Mouse (Mus musculus) kidney, postnatal 10 days (tissue): Measurements from ENCODE around the gene Ccnl2.
A peak's percentile ranks its signal among the peaks of the same experiment; 100 is the strongest.

ENCODE experiments used
- DNase-seq: peaks from one replicate; pipeline ENCODE4 v3.0.0; 2021; ENCODE audit warnings: mixed read lengths

Gene Ccnl2

GRCm38 (mm10) chr4:155790650-155791161 is 21.6 kb upstream of the Ccnl2 start:
- DNase-seq = peak; percentile 35

- peak; percentile 39 for DNase-seq
Observed at GRCm38 (mm10) chr4:155791240-155791933, 20.9 kb upstream of the Ccnl2 start.

GRCm38 (mm10) chr4:155793730-155794129 is 18.6 kb upstream of the Ccnl2 start:
- no peak for DNase-seq

GRCm38 (mm10) chr4:155802075-155802474 is 10.2 kb upstream of the Ccnl2 start:
- no peak for DNase-seq

- no peak for DNase-seq
Observed at GRCm38 (mm10) chr4:155802741-155803339, 9.4 kb upstream of the Ccnl2 start, which contains the start of gene Mrpl20. TSS of gene Mrpl20 (plus strand) at chr4:155802878.

GRCm38 (mm10) chr4:155803340-155804041 is 8.8 kb upstream of the Ccnl2 start:
- peak; percentile 98 for DNase-seq

GRCm38 (mm10) chr4:155807841-155808240 is 4.4 kb upstream of the Ccnl2 start:
- no peak for DNase-seq

DNA sequence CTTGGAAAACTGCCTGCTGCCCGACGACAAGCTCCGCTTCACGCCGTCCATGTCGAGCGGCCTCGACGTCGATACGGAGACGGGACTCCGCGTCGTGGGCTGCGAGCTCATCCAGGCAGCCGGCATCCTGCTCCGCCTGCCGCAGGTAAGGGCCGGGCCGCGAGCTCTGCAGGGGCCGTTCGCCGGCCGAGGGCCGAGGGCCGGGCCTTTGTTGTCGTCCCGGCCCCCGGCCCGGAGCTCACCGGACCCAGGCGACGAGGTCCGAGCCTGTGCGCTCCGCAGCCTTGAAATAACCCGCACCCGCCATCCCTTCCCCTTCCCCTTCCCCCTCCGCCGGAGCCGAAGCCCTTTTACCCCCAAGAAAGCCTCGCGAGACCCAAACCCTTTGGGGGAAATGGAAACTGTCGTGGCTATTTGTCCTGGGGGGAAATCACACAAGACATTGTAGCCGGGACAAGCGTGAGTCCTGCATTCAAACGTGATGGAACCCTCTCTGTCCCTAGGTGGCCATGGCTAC is 434 bp downstream of the Ccnl2 start:
- peak; percentile 64 for DNase-seq

GRCm38 (mm10) chr4:155817533-155817932 is 5.2 kb downstream of the Ccnl2 start:
- DNase-seq = no peak

DNA sequence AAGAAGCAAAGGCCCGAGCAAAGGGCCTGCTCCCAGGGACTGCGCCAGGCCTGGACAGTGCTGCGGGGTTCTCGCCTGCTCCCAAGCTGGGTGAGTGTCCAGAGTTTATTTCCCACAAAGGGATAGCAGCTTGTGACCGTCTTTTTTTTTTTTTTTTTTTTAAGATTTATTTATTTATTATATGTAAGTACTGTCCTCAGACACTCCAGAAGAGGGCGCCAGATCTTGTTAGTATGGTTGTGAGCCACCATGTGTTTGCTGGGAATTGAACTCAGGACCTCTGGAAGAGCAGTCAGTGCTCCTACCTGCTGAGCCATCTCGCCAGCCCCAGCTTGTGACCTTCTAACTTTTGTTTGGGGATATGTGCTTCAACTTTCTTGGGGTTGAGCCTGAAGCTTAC is 8.7 kb downstream of the Ccnl2 start:
- DNase-seq = peak; percentile 53

DNA sequence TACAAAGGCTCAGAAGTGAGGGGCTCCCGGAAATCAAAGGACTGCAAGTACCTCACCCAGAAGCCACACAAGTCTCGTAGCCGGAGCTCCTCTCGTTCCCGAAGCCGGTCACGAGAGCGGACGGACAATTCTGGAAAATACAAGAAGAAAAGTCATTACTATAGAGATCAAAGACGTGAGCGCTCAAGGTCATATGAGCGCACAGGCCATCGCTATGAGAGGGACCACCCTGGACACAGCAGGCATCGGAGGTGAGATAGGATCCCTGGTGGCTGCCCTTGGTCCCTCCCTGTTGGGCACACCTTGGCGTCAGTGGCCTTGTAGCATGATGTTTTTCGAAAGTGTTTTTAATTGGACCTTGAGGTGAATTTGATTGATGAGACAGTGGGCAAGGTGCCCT is 11.2 kb downstream of the Ccnl2 start:
- no peak for DNase-seq

DNA sequence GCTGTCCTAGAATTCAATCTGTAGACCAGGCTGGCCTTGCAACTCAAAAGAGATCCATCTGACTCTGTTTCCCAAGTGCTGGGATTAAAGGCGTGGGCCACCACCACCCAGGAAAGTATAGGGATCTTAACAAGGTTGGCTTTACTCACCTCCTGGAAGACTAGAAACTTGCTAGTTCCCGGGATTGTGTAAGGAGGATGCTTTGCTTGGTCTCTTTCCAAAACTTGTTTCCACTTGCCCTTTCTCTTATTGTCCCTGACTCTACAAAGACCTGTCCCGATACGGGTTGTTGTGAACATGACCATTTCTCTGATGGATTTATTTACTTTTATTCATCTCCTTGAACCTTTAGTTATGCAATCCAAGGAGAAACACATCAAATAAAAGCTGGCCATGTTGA is 17.6 kb downstream of the Ccnl2 start:
- DNase-seq = no peak

DNA sequence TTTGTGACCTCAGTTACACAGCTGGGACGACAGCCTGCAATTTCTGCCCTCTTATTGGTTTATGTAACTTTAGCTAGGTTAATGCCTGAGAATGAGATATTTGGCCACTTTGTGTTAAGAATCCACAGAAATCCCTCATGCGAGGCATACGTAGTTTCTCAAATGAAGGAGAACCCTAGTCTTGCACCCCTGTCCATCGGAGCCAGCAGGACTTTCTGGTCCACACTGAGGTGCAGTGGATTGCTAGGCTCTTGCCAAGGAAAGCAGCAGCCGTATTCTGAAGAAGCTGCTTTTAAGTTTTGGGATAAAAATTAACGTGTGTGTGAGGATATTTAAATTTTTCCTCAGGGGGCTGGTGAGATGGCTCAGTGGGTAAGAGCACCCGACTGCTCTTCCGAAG is 18.3 kb downstream of the Ccnl2 start:
- no peak for DNase-seq

- DNase-seq = peak; percentile 98
Observed at GRCm38 (mm10) chr4:155831205-155831766, 19.0 kb downstream of the Ccnl2 start, which contains the start of gene Aurkaip1. TSS of gene Aurkaip1 (plus strand) at chr4:155831272.

GRCm38 (mm10) chr4:155831831-155832230 is 19.5 kb downstream of the Ccnl2 start:
- peak; percentile 62 for DNase-seq

- no peak for DNase-seq
Observed at GRCm38 (mm10) chr4:155832321-155832720, 20.0 kb downstream of the Ccnl2 start.

- DNase-seq = no peak
Observed at GRCm38 (mm10) chr4:155833234-155833633, 20.9 kb downstream of the Ccnl2 start.

GRCm38 (mm10) chr4:155833836-155834235 is 21.5 kb downstream of the Ccnl2 start:
- DNase-seq = peak; percentile 91

GRCm38 (mm10) chr4:155837404-155838010 is 25.2 kb downstream of the Ccnl2 start:
- peak; percentile 73 for DNase-seq

DNA sequence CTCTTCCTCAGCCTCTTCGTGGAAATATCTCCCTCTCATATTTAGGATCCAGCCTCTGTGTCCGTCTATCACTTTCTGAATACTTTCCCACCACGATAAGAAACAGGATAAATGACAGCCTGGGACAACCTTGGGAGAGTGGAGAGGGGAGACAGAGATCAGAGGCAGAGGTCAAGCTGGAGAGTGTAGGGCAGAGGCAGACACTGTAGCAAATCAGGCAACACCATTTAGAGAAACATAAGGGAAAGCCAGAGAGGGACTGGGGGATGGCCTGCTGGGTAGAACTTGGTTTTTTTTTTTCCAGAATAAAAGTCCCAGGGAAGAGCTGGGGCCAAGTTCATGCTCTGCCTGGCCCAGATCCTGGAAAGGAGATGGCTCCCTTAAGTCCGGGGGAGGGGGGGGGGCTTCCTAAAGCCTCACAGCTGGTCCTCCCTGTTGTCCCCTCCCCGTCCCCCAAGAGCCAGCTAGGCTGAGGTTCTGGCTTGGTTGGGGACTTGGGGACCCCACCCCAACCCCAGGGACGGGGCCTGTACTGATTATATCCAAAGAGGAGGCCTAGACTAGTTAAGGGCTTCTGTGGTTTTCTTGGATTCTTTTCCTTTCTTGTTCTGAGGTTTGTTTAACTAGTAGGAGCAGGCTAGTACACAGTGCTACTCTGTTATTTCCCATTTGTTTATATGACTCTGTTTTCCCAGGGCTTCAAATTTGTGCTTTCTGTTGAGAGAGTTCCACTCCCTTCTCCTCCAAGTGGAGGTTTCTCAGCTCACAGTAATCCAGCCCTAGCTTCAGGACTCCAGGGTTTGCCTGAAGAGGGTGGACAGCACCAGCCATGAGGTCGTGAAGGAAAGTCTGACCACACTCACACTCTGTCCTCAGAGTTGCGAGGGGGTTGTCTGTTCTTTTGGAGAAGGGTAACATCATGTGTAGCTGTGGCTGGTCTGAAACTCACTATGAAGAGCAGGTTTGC is 26.2 kb downstream of the Ccnl2 start:
- DNase-seq = peak; percentile 62

DNA sequence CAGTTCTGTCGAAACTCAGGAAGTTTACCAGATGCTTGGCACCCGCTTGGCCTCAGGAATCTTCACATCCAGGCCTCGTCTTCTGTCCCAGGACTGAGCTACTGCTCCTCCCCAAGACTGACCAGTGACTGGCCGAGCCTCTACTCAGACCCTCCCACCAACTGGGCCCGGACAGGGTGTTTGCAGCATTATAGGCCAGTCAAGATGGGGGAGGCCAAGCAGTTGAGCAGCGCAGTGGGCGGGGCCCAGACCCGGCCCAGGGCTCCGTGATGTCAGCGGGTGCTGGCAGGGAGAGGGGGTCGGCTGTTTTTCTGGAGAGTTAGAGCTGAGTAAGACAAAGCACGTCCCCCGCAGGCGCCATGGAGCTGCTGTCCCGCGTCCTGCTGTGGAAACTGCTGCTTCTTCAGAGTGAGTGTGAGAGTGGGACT is 27.2 kb downstream of the Ccnl2 start, which contains the start of gene Mxra8:
Gene Mxra8, plus strand, starts transcription at position 198 of the 428 bp plus-strand sequence.
- peak; percentile 95 for DNase-seq
